Mouse (Mus musculus) urinary bladder, postnatal 14 days (tissue): Measurements from ENCODE around the gene Kcnab2.

ENCODE experiments used
- DNase-seq: peaks from one replicate; pipeline ENCODE4 v3.0.0; 2021; ENCODE audit warnings: low spot score

The Kcnab2 gene

DNA sequence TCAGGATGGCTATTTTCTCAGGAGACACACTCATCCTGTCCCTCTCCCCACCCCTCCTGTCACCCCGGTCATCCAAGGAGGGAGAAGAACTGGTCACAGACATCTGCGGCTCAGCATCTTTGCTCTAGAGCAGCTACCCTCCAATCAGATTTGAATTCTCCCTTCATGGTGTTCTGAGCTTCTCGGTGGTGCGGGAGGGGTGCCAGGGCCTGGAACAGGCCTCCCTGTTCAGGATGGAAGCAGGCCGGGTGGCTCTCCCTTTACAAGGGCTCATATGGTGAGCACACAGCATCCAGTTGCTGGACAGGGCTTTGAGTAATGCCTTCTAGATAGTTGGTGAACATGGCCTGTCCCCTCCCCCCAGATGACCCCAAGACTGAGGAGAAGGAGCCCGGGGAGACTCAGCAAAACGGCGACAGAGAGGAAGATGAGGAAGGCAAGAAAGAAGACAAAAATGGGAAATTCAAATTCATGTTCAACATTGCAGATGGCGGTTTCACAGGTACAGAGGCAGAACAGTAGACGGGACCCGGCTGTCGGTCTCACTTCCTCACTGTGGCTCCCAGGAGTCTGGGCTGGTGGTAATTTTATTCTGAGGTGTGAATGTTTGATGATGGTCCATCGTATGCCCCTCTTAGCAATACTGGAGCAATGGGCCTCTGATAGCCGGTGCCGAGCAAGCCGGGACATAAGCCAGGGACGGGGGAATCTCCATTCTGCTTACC, 95.0 kb downstream of the Kcnab2 start:
- no peak for DNase-seq

DNA sequence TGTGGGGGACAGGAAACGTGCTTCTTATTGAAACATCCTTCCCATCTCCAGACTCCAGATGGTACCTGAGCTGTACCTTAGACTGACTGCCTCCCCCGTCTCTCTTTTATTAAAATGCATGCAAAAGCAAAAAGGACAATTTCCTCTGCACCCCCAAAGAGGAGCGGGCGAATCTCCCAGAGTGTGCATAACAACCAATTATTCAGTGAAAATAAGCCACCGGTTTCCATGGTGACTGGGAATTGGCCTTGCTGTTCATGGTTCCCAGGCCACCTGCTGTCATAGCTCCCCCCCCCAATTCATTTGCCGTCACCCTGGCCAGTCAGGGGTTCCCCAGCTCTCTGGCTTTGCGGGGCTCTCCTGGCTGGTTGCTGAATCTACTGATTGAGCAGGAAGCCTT, 112.4 kb downstream of the Kcnab2 start:
- no peak for DNase-seq

DNA sequence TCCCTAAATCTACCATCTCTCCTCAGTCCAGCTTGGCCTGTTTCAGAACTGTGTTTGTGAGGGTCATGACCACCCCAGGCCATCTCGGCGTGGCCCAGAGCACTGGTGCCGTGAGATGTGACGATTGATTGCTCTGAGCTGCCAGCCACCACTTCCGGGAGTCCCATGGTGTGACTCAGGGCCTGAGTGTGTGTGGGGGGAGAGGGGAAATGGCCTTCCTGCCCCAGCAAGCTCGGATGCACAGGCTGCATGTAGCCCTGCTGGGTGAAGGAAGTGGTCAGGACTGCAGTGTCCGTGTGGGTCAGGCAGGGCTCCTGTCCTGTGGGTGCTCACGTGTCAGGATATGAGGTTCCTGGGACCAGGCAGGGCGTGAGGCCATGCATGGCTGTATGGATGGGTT, 115.5 kb downstream of the Kcnab2 start:
- peak; percentile 14 for DNase-seq

DNA sequence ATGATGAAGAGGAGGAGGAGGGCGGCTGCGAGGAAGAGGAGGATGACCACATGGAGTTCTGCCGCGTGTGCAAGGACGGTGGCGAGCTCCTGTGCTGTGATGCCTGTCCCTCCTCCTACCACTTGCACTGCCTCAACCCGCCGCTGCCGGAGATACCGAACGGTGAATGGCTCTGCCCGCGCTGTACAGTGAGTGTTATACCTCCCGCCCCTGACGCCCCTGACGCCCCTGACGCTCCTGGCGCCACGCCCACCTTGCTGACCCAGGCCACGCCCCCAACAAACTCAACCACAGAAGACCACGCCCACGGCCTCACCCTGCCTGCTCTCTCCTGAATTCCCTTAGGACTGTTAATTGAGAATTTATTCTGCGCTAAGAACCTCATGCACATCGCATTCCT, 116.8 kb downstream of the Kcnab2 start:
- peak; percentile 38 for DNase-seq

DNA sequence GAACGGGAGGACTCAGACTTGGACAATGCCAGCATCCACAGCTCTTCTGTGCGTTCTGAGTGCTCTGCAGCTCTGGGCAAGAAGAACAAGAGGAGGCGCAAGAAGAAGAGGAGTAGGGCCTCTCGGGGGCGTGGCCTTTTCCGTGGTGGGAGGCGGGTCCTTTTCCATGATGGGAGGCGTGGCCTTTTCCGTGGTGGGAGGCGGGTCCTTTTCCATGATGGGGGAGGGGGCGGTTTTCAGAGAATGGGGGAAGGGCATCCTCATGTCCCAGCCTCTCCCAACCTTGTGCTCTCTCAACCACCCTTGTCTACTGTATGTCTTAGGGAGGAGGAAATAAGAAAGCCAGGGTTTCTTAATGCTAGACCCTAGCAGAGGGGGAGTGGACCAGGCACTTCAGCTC, 118.0 kb downstream of the Kcnab2 start:
- DNase-seq, result no peak

DNA sequence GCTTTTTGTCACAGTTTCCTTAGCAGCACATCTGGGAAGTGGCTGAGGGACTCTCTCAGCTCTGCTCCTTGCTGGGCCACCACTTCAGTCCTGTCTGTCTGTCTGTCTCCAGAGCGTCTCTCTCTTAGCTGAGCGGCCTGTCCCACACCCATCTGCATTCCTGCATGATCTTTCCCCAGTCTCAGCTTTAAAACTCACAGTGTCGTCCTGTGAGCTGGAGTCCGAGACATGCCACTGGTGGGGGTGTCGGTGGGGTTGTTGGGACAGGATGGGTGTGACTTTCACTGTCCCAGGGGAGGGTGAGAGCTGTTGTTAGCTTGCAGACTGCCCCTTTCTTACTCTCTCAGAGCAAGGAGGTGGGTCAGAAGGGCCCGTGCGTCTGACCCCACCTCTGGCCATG, 122.0 kb downstream of the Kcnab2 start:
- no peak for DNase-seq

DNA sequence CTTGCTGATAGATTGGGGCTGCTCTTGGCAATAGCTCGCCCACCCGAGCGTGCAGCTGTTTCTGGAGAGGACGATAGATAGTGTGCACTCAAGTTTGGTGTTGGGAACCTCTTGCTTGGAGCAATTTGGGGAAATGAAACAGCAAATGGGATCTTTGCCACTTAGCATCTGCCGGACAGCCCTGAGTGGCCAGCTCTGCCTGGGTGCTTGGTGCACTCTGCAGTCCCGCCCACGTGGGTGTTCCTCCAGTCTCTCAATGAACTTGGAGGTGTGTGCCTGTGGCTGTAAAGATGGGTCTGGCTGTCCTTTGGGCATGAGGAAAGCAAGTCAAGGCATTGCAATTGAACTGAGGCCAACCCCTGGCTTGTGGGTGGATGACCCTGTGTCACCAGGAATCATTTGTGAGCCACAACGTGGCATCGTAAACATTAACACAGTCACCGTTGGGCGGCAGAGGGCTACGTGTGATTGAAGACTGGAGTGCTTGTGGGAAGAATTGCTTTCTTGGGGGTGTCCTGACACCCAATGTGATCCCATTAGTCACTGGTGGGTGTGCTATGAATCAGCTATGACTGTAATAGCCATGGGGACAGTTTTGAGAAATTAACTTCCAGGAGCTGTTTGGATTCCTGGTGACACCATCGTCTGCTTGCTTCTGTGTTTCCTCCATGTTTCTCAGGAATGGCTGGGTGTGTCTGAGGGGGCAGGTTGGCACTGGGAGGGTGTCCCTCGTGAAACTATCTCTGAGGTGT, 123.6 kb downstream of the Kcnab2 start:
- no peak for DNase-seq

DNA sequence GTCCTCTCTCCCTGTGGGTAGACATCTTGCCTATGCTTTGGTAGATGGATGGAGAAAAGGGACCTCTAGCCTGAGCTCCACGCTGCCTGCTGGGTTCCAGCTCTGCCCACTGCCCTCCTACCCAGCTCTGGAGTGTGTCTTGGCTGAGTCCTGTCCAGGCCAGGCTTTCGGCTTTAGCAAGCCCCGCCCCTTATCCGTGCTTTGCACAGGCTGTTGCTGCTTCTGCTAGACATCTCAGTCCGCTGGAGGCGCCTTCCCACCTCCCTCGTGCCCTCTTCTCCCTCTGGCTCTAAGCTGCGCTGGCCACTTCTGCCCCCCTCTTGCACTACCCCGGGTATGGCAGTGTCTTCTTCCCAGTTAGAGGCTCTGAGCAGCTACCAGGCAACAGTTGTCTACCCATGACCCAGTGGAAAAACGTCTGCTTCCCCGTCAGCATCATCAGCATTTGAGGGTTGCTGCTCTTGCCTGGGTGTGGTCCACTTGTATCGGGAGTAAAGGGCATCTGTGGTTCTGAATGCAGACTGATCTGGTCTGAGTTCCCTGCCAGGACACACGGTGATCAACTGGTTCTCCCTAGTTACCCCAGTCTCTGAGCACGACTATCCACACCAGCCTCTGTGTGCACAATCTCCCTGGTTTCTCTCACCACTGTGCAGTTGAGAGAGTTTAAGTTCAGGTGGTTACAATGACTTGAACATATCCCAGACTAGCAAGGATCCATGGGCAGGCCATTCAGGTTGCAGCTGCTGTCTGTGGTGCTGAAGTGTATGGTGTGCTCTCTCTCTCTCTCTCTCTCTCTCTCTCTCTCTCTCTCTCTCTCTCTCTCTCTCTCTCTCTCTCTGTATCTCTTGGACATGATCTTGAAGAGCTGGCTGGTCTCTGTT, 126.0 kb downstream of the Kcnab2 start:
- DNase-seq, result no peak

DNA sequence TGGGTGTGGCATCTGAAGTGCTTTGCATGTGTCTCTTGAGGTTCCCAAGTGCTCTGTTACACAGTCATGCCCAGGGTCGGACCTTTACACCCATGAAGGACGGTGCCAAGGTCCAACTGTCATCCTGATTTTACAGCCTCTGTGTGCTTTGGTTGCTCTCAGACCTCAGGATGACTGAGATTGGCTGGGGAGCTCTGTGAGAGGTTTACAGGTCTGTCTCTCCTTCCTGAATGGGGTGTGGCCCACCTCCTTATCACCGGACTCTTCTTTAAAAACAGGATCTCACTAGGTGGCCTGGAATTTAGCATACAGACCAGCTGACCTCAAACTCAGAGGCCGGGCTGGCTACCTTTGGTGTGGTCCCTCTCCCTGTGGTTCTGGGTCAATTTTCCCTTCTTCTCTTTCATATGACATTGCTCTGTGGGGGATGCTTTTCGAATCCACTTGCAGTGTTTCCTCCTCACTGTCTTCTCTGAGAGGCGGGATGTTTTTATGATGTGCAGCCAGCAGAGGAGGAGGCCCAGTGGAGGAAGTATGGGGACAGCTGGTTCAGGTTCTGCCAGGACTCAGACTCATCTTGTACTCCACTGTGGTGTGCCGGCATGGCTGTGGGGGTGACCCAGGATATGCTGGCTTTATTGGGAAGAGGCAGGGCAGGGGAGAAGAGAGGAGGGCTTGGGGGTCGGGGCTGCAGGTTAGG, 126.8 kb downstream of the Kcnab2 start:
- DNase-seq, result no peak

DNA sequence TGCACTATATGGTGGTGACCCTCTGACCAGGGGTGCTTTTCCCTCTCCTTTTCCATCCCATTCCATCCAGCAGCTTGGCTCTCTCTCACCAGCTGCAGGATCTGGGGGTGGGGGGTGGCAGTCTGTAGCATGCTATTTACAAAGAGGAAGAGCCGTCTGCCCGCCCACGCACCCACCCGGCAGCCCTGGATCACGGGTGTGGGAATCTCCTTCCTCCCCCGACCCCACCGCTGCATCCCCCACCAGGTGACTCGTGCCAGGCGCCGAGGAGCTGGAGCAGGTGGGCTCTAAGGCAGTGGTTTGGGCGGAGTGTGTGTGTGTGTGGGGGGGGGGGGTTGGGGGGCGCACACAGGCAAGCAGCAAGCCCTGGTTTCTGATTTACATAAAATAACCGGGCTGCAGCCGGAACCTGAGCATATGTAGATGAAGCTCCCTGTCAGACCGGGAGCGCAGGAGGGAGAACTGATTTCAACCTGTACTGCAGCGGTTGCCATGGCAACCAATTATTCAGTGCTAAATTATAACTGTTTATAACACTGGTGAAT, 127.8 kb downstream of the Kcnab2 start:
- no peak for DNase-seq

DNA sequence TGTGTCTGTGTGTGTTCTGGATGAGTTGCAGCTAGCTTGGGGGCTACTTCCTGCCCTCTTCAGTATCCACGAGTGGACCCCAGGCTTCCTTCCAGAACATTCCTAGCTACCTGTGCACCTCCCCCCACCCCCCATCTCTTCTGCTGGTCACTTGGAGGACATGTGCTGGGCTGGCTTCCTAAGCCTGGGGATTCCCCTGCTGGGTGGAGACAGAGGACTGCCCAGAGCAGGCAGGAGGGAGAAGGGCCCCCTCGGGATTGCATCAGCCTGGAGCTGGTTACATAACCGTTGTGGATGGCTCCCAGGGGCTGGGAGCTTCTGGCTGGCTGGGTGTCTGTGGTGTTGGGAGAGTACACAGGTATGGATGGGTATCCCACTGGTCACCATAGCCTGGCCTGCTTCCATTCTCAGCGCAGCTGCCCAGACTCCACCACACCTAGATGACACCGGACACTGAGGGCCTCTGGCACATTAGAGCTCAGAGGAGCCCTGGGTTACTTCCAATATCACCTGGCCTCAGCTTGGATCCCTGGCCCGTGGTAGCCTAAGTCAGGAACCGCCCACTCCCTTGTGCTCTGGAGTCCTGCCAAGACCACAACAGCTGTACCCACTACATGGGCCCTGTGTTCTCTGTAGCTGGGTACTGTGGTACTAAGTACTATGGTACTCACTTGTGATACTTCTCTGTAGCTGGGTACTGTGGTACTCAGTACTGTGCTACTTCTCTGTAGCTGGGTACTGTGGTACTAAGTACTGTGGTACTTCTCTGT, 132.4 kb downstream of the Kcnab2 start:
- peak; percentile 71 for DNase-seq

DNA sequence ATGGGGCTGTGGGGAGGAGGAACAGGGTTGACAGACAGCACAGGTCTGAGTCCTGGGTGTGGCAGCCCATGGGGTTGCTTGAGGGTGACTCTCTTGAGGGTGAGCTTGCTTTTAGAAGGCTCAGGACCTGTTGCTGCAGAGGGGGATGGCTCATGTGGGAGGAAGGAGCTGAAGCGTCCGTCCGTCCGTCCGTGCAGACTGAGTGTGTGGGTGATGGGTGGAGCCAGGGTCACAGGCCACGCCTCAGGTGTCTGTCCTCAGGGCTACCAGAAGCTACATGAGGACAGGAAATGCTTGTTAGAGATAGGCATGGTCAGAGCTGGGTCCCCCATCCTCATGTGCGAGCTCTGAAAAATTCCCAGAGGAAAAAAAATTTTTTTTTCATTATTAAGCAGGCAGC, 133.0 kb downstream of the Kcnab2 start:
- no peak for DNase-seq

DNA sequence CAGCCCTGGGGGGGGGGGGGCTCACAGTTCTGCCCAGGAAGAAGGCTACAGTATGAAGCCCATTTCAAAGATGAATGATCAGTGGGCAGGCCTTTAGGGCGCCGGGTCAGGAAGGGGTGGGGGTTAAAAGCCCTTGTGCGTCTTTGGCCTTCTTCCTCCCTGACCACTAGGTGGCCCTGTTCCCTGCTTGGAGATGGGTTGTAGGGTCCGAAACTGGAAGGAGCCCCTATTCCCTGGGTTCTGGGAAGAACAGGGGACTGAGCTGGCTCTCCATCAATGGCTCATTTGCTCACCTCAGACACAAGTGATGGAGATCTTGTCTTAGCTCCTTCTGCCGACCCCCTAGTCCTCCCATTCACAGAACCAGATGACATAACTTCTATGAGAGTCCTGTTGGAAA, 134.4 kb downstream of the Kcnab2 start:
- peak; percentile 17 for DNase-seq
